Mouse (Mus musculus) E14TG2a.4 (cell line): Measurements from ENCODE around the gene Tpbg.

Source experiments
- CTCF ChIP-seq: conservative IDR thresholded peaks from 2 replicates; pipeline ENCODE4 v1.5.1; 2014; ENCODE audit warnings: low read length
- NANOG ChIP-seq: IDR thresholded peaks from 2 replicates; pipeline ENCODE4 v1.6.1; 2014; ENCODE audit warnings: borderline replicate concordance, low read length, mixed read lengths
- POU5F1 ChIP-seq: IDR thresholded peaks from 2 replicates; pipeline ENCODE4 v1.6.1; 2014; ENCODE audit warnings: low read length, borderline replicate concordance

- TF ChIP-seq CTCF (no peak), NANOG (no peak), POU5F1 (no peak)
Measured at GRCm38 (mm10) chr9:85856511-85856910, 14.3 kb downstream of the Tpbg start.
